24 mouse cellular contexts compared by ENCODE assay signal in genomic region chr2:129419361-129419880, GRCm38 (mm10). TPM values are rescaled to one million over a fixed set of nuclear protein-coding genes. Genes with fewer than 3 reads are reported as not detected.
DNase-seq lines count a peak whose midpoint lies in the region; ATAC-seq and TF ChIP-seq lines count a peak whose summit lies in the region.
"Had no signal": no experiment of that assay in that cellular context is flagged by ENCODE, and none has a peak within 500 bp of the region (broad histone marks: within the 10 kb centered on the region; RNA-seq: fewer than 3 reads in every experiment).

No protein-coding gene starts in this region.

- no peak overlapping the region for H3K4me3 ChIP-seq in gastrocnemius, adult 2 months
- no peak overlapping the region for H3K4me3 ChIP-seq in heart, adult 2 months
- no peak overlapping the region for H3K4me3 ChIP-seq in heart, embryonic 11.5 days (ENCODE audit: low read depth, low read length)
- no peak overlapping the region for H3K4me3 ChIP-seq in limb, embryonic 10.5 days
- H3K4me3 ChIP-seq: embryonic facial prominence, embryonic 15.5 days; erythroblast, embryonic 14.5 days; forebrain, embryonic 10.5 days; hindbrain, embryonic 12.5 days had no signal

- intact Hi-C loops in gastrocnemius, adult 2 months (cut with DNase I), result no loop called here
- intact Hi-C loops in gastrocnemius, postnatal 14 days (cut with DNase I; ENCODE audit: low total_unique reads), result no loop called here
- intact Hi-C loops in heart, adult 2 months (cut with DNase I), result no loop called here

- TF ChIP-seq CTCF in gastrocnemius, adult 2 months (IDR thresholded peaks at IDR 0.05), result no peak
- TF ChIP-seq CTCF in heart, adult 2 months (IDR thresholded peaks at IDR 0.05), result no peak

- no peaks in the 10 kb centered on the region for H3K36me3 ChIP-seq in heart, adult 2 months (ENCODE audit: control insufficient read depth, insufficient read depth, low read length)
- H3K36me3 ChIP-seq in heart, embryonic 11.5 days (ENCODE audit: control insufficient read depth, insufficient read depth, low read length), result no peaks in the 10 kb centered on the region
- H3K36me3 ChIP-seq in limb, embryonic 10.5 days, result no peaks in the 10 kb centered on the region
- H3K36me3 ChIP-seq: embryonic facial prominence, embryonic 15.5 days; forebrain, embryonic 10.5 days; hindbrain, embryonic 12.5 days had no signal

- peak overlapping the region; percentile 57 for H3K27ac ChIP-seq in gastrocnemius, adult 2 months
- peak overlapping the region; percentile 40 for H3K27ac ChIP-seq in heart, adult 2 months
- H3K27ac ChIP-seq in heart, embryonic 11.5 days (ENCODE audit: low read depth, low read length), result no peak overlapping the region
- peak overlapping the region; percentile 19; the same call in 1 of the 2 replicates for H3K27ac ChIP-seq in limb, embryonic 10.5 days
- H3K27ac ChIP-seq: embryonic facial prominence, embryonic 15.5 days; forebrain, embryonic 10.5 days; hindbrain, embryonic 12.5 days had no signal

- H3K4me2 ChIP-seq in heart, embryonic 11.5 days, result no peak overlapping the region
- H3K4me2 ChIP-seq: embryonic facial prominence, embryonic 15.5 days; hindbrain, embryonic 12.5 days had no signal

- no peaks in the 10 kb centered on the region for H3K9me3 ChIP-seq in heart, embryonic 11.5 days (replicated peaks; ENCODE audit: control insufficient read depth, low read length)
- H3K9me3 ChIP-seq in limb, embryonic 10.5 days (replicated peaks), result no peaks in the 10 kb centered on the region
- H3K9me3 ChIP-seq: embryonic facial prominence, embryonic 15.5 days had no signal

- no peaks in the 10 kb centered on the region for H3K4me1 ChIP-seq in heart, adult 2 months (ENCODE audit: control insufficient read depth, insufficient read depth, low read length)
- H3K4me1 ChIP-seq in heart, embryonic 11.5 days (ENCODE audit: control insufficient read depth, insufficient read depth, low read length), result no peaks in the 10 kb centered on the region
- H3K4me1 ChIP-seq in limb, embryonic 10.5 days, result peaks cover 11% of the 10 kb centered on the region
- H3K4me1 ChIP-seq: embryonic facial prominence, embryonic 15.5 days; forebrain, embryonic 10.5 days; hindbrain, embryonic 12.5 days had no signal

- no peaks in the 10 kb centered on the region for H3K27me3 ChIP-seq in heart, adult 2 months (ENCODE audit: control insufficient read depth, insufficient read depth, low read length)
- no peaks in the 10 kb centered on the region; the same call in 1 of the 2 replicates for H3K27me3 ChIP-seq in heart, embryonic 11.5 days (ENCODE audit: control insufficient read depth, insufficient read depth, low read length)
- no peaks in the 10 kb centered on the region for H3K27me3 ChIP-seq in limb, embryonic 10.5 days (ENCODE audit: low read depth, poor library complexity, severe bottlenecking)
- H3K27me3 ChIP-seq: embryonic facial prominence, embryonic 15.5 days; hindbrain, embryonic 12.5 days had no signal

- 50% methylated on average over 3 of the region's 3 CpGs for WGBS in heart, adult 2 months
- 86% methylated on average over 3 of the region's 3 CpGs for WGBS in heart, embryonic 11.5 days (ENCODE audit: insufficient replicate concordance)
- 89% methylated on average over 3 of the region's 3 CpGs for WGBS in limb, embryonic 10.5 days

- no peaks in the 10 kb centered on the region for H3K79me2 ChIP-seq in heart, adult 2 months (replicated peaks; ENCODE audit: control insufficient read depth, insufficient read depth, low read length)

- H3K9ac ChIP-seq in heart, adult 2 months (ENCODE audit: low read depth, low read length), result no peak overlapping the region
- no peak overlapping the region for H3K9ac ChIP-seq in heart, embryonic 11.5 days (ENCODE audit: low read depth, low read length)
- H3K9ac ChIP-seq: embryonic facial prominence, embryonic 15.5 days; hindbrain, embryonic 12.5 days had no signal

- TF ChIP-seq POLR2A in heart, adult 2 months (IDR thresholded peaks at IDR 0.05; ENCODE audit: insufficient read depth, low read depth, low read length), result no peak

- TF ChIP-seq EP300 in heart, adult 2 months (IDR thresholded peaks at IDR 0.05; ENCODE audit: insufficient read depth, low read depth, low read length), result no peak

- ATAC-seq in heart, embryonic 11.5 days (replicated peaks; ENCODE audit: insufficient number of reproducible peaks, low FRiP score, low TSS enrichment), result no peak
- ATAC-seq: forebrain, embryonic 14.5 days; hindbrain, embryonic 16.5 days; inflammation-experienced regulatory T-cells, adult 6 months; intestine, postnatal 0 days; Patski had no signal

- DNase-seq in gastrocnemius, adult 2 months, result peak; percentile 20
- no peak for DNase-seq in gastrocnemius, postnatal 14 days
- DNase-seq in heart, adult 2 months, result peak in 1 of 2 experiments; percentile 26
- peak; percentile 78 for DNase-seq in ES-CJ7 (ENCODE audit: low read depth, low spot score)
- DNase-seq in limb, embryonic 10.5 days (ENCODE audit: low spot score), result no peak
- no peak for DNase-seq in kidney, adult 8-10 months
- DNase-seq: adrenal gland, adult 8-10 months; adrenal gland, postnatal 36 days; cerebellum, adult 2 months; cerebellum, postnatal 14 days; embryo, embryonic 11 days; heart, postnatal 36 days had no signal

RNA-seq across cellular contexts. Expression of gene Il1b, which starts 48.5 kb away (rescaled TPM):
- not detected for total RNA-seq in gastrocnemius, adult 2 months (2021)
- not detected for total RNA-seq in gastrocnemius, postnatal 14 days (2021)
- total RNA-seq in heart, adult 2 months (2021), result under 1 TPM; 0.27 to 0.94 TPM
- polyA plus RNA-seq in heart, adult 2 months (2012; rRNA removed), result 0.86 and 1.3 TPM in 2 replicates
- polyA plus RNA-seq in heart, embryonic 11.5 days (2014; fragmentation: Nextera tagmentation; extraction: Ambion mirVana), result not detected in 2 replicates
- not detected in 2 replicates for polyA plus RNA-seq in limb, embryonic 10.5 days (2016; fragmentation: Nextera tagmentation; extraction: Ambion mirVana)
- polyA plus RNA-seq: C2C12; erythroblast, embryonic 14.5 days; forebrain, embryonic 10.5 days; forebrain, embryonic 14.5 days; hindbrain, embryonic 12.5 days; hindbrain, embryonic 16.5 days; kidney, embryonic 14.5 days; Patski had no signal

Comparison
In these comparisons a context has a peak if more than half of its experiments do, and no peak if none do; other contexts are left out.
1. DNase-seq: peak in gastrocnemius, adult 2 months (single experiment) and ES-CJ7 (single experiment); none in gastrocnemius, postnatal 14 days (single experiment), limb, embryonic 10.5 days (single experiment) and kidney, adult 8-10 months (0 of 2).